Mouse (Mus musculus) ES-E14 (cell line): ENCODE measurements at regions not wholly inside any gene's neighbourhood (a gene's known extent, or its start where the extent isn't known, plus 50 kb on each side); places are given as distances from the start of the nearest gene placed in this dataset.

ENCODE experiments used
- HCFC1 ChIP-seq: IDR thresholded peaks from 2 replicates; pipeline ENCODE4 v1.6.1; 2012; ENCODE audit warnings: low read length, inconsistent platforms, borderline replicate concordance; ENCODE audit not compliant: insufficient read depth
- ZC3H11A ChIP-seq: IDR thresholded peaks from 2 replicates; pipeline ENCODE4 v1.6.1; 2012; ENCODE audit warnings: low read depth, mild to moderate bottlenecking, inconsistent platforms, low read length, borderline replicate concordance
- ZNF384 ChIP-seq: IDR thresholded peaks from 2 replicates; pipeline ENCODE4 v1.6.1; 2012; ENCODE audit warnings: low read depth, low read length, inconsistent platforms

GRCm38 (mm10) chr7:73158833-73159232, 216.5 kb upstream of the Rgma start:
- TF ChIP-seq ZC3H11A (no peak), ZNF384 (no peak), HCFC1 (no peak)
